Mouse (Mus musculus): Measurements from ENCODE around the gene Ccr8. TPM values are rescaled to one million over a fixed set of nuclear protein-coding genes. Genes with fewer than 3 reads are reported as not detected.

Gene Ccr8
- polyA plus RNA-seq, 1 experiment from 2014 or later, result 3.0 TPM

- no peak overlapping the region for H3K4me3 ChIP-seq (replicated peaks)
- H3K4me1 ChIP-seq, result peaks cover 4% of the 10 kb centered on the region
- no peaks in the 10 kb centered on the region for H3K9me3 ChIP-seq (replicated peaks)
- H3K9ac ChIP-seq, result no peak overlapping the region
- WGBS, result 74% methylated on average over 13 of the region's 13 CpGs
- no peak overlapping the region for H3K27ac ChIP-seq (replicated peaks)
- H3K4me2 ChIP-seq (replicated peaks), result no peak overlapping the region
- H3K27me3 ChIP-seq, result no peaks in the 10 kb centered on the region
- peaks cover 27% of the 10 kb centered on the region for H3K36me3 ChIP-seq
- ATAC-seq (ENCODE audit: insufficient number of reproducible peaks, low FRiP score, low TSS enrichment, low read depth), result no peak
Observed at GRCm38 (mm10) chr9:120134529-120135160, 42.7 kb downstream of the Ccr8 start.

- Histone ChIP-seq H3K4me2 (replicated peaks) (no peak overlapping the region), H3K9me3 (replicated peaks) (no peaks in the 10 kb centered on the region), H3K9ac (no peak overlapping the region), H3K36me3 (peaks cover 20% of the 10 kb centered on the region), H3K4me3 (replicated peaks) (no peak overlapping the region), H3K27me3 (no peaks in the 10 kb centered on the region), H3K27ac (replicated peaks) (no peak overlapping the region), H3K4me1 (0 out of 2 replicates have a peak, but pooled peaks cover 3% of the 10 kb centered on the region)
- WGBS, result 89% methylated on average over 11 of the region's 11 CpGs
- ATAC-seq (ENCODE audit: insufficient number of reproducible peaks, low FRiP score, low TSS enrichment, low read depth), result no peak
Observed at GRCm38 (mm10) chr9:120135454-120135853, 43.5 kb downstream of the Ccr8 start.

GRCm38 (mm10) chr9:120140652-120141051 lies 48.7 kb downstream of the Ccr8 start:
- no peak overlapping the region for H3K4me3 ChIP-seq (replicated peaks)
- no peak overlapping the region for H3K9ac ChIP-seq
- H3K9me3 ChIP-seq (replicated peaks), result no peaks in the 10 kb centered on the region
- no peak overlapping the region for H3K4me2 ChIP-seq (replicated peaks)
- WGBS, result 6% methylated on average over 4 of the region's 4 CpGs
- H3K27ac ChIP-seq (replicated peaks), result no peak overlapping the region
- no peaks in the 10 kb centered on the region for H3K36me3 ChIP-seq
- H3K27me3 ChIP-seq, result no peaks in the 10 kb centered on the region
- ATAC-seq (ENCODE audit: insufficient number of reproducible peaks, low FRiP score, low TSS enrichment, low read depth), result no peak
- H3K4me1 ChIP-seq, result 0 out of 2 replicates have a peak, but pooled peaks cover 7% of the 10 kb centered on the region

- WGBS, result 82% methylated on average over 13 of the region's 13 CpGs
- H3K36me3 ChIP-seq, result no peaks in the 10 kb centered on the region
- H3K4me1 ChIP-seq, result 0 out of 2 replicates have a peak, but pooled peaks cover 4% of the 10 kb centered on the region
- H3K27me3 ChIP-seq, result no peaks in the 10 kb centered on the region
- no peak overlapping the region for H3K4me3 ChIP-seq (replicated peaks)
- H3K4me2 ChIP-seq (replicated peaks), result no peak overlapping the region
- no peak overlapping the region for H3K9ac ChIP-seq
- no peaks in the 10 kb centered on the region for H3K9me3 ChIP-seq (replicated peaks)
- ATAC-seq (ENCODE audit: insufficient number of reproducible peaks, low FRiP score, low TSS enrichment, low read depth), result no peak
- H3K27ac ChIP-seq (replicated peaks), result no peak overlapping the region
Observed at GRCm38 (mm10) chr9:120144474-120144873, 52.6 kb downstream of the Ccr8 start.

Other genes starting within 250 kb of the Ccr8 start
- 48.1 and 55.1 TPM in 2 replicates for gene Wdr48, start 197.2 kb upstream of the Ccr8 start, polyA plus RNA-seq (2015; fragmentation: Nextera tagmentation; extraction: Ambion mirVana)
- 32.5 and 32.6 TPM in 2 replicates for gene Gorasp1, start 154.5 kb upstream of the Ccr8 start, polyA plus RNA-seq (2015; fragmentation: Nextera tagmentation; extraction: Ambion mirVana)
- 1.5 and 2.6 TPM in 2 replicates for gene Ttc21a, start 154.5 kb upstream of the Ccr8 start, polyA plus RNA-seq (2015; fragmentation: Nextera tagmentation; extraction: Ambion mirVana)
- gene Csrnp1, start 107.5 kb upstream of the Ccr8 start, polyA plus RNA-seq (2015; fragmentation: Nextera tagmentation; extraction: Ambion mirVana), result 5.7 and 6.7 TPM in 2 replicates
- 2.6 and 3.6 TPM in 2 replicates for gene Xirp1, start 68.5 kb upstream of the Ccr8 start, polyA plus RNA-seq (2015; fragmentation: Nextera tagmentation; extraction: Ambion mirVana)
- gene Cx3cr1, start 22.2 kb upstream of the Ccr8 start, polyA plus RNA-seq (2015; fragmentation: Nextera tagmentation; extraction: Ambion mirVana), result 15.7 and 17.1 TPM in 2 replicates
- gene Slc25a38, start 18.3 kb downstream of the Ccr8 start, polyA plus RNA-seq (2015; fragmentation: Nextera tagmentation; extraction: Ambion mirVana), result 28.4 and 30.1 TPM in 2 replicates
- gene Rpsa, start 35.6 kb downstream of the Ccr8 start, polyA plus RNA-seq (2015; fragmentation: Nextera tagmentation; extraction: Ambion mirVana), result 1,545 and 1,556 TPM in 2 replicates
- gene Mobp, start 57.6 kb downstream of the Ccr8 start, polyA plus RNA-seq (2015; fragmentation: Nextera tagmentation; extraction: Ambion mirVana), result 0.40 and 0.56 TPM in 2 replicates
- 0.63 and 0.84 TPM in 2 replicates for gene Myrip, start 209.4 kb downstream of the Ccr8 start, polyA plus RNA-seq (2015; fragmentation: Nextera tagmentation; extraction: Ambion mirVana)